In the genomic region with DNA sequence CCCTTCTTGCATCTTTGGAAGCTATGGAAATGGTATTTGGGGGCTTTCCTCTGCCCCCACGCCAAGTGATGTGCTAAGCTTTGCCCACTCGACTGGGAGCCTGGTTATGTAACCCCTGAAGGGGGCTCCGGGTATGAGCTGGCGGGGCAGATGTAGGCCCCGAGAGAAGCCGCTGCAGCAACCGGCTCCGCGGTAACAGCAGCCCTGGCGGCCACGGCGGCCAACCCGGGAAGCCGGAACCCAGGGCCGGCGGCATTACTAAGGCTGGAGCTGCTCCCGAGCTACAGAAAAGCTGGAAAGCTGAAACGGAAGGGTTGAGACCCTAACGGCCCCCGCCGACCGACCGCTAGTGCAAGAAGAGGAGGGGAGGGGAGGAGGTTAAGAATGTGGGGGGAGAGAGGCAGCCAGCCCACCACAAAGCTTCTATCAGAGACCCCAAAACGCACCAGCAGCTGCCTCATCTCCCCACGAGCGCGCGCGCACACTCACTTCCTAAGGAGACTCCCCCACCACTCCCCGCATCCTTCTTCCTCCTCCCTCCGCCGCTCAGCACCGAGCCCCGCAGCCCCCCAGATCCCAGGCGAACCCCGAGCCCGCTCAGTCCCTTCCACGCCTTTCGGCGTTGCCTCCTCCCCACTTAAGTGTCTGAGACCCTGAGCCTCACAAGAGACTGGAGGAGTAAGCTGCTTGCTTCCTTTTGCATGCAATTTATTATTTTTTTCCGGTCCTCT, we compare ENCODE assay signal across 8 mouse cellular contexts. TPM values are rescaled to one million over a fixed set of nuclear protein-coding genes. Genes with fewer than 3 reads are reported as not detected.
DNase-seq lines count a peak whose midpoint lies in the region; ATAC-seq lines count a peak whose summit lies in the region.

No protein-coding gene starts in this region.

- peak overlapping the region; percentile 84 for H3K27ac ChIP-seq in embryonic facial prominence, embryonic 13.5 days

- peak overlapping the region; percentile 81 for H3K9ac ChIP-seq in embryonic facial prominence, embryonic 13.5 days

- no peaks in the 10 kb centered on the region; the same call in 1 of the 2 replicates for H3K27me3 ChIP-seq in embryonic facial prominence, embryonic 13.5 days

- peak; percentile 57 to 63 for DNase-seq in CD8-positive naive resting alpha-beta T cell, adult 2 months (ENCODE audit: low read depth in 2 of 2, low spot score in 2 of 2)
- peak; percentile 69 for DNase-seq in adrenal gland, adult 2 months
- peak; percentile 54 to 61 for DNase-seq in layer of hippocampus, postnatal 36 days
- DNase-seq in lung, postnatal 4 days: peak; percentile 54 to 58
- peak; percentile 61 to 64 for DNase-seq in right cerebral cortex, postnatal 10 days (ENCODE audit: low spot score in 2 of 2)
- DNase-seq in c-Kit-positive CD71-positive TER-119-positive erythroid progenitor cells, embryonic 14.5 days (ENCODE audit: low spot score): no peak

- no peak for ATAC-seq in embryonic facial prominence, embryonic 13.5 days (ENCODE audit: insufficient number of reproducible peaks, insufficient read depth, low FRiP score, low TSS enrichment, low read depth)
- peak; percentile 29 to 40; a peak in 2 of 4 replicates for ATAC-seq in hematopoietic stem cell, adult 5-6 weeks (replicated peaks in 1 of 2; ENCODE audit: insufficient read depth in 1 of 2, low FRiP score in 2 of 2, low TSS enrichment in 1 of 2, low read depth in 1 of 2, poor library complexity in 2 of 2, severe bottlenecking in 2 of 2)

- peak overlapping the region; percentile 98 for H3K4me2 ChIP-seq in embryonic facial prominence, embryonic 13.5 days

- no peaks in the 10 kb centered on the region for H3K9me3 ChIP-seq in embryonic facial prominence, embryonic 13.5 days

- under 1% methylated on average over 41 of the region's 41 CpGs for WGBS in embryonic facial prominence, embryonic 13.5 days

- peaks cover 56% of the 10 kb centered on the region for H3K4me1 ChIP-seq in embryonic facial prominence, embryonic 13.5 days

- H3K36me3 ChIP-seq in embryonic facial prominence, embryonic 13.5 days: no peaks in the 10 kb centered on the region

- peak overlapping the region; percentile 66 for H3K4me3 ChIP-seq in embryonic facial prominence, embryonic 13.5 days

RNA-seq across cellular contexts. Expression of gene Kdm2b, which starts 1.4 kb away (rescaled TPM):
- 10 to 100 TPM; 13.5 to 15.0 TPM for total RNA-seq in adrenal gland, adult 2 months (2021)
- 11.7 and 12.5 TPM in 2 replicates for polyA plus RNA-seq in adrenal gland, adult 2 months (2012; rRNA removed)
- 61.6 and 61.9 TPM in 2 replicates for polyA plus RNA-seq in embryonic facial prominence, embryonic 13.5 days (2015; fragmentation: Nextera tagmentation; extraction: Ambion mirVana)
- 59.0 and 70.8 TPM in 2 replicates for total RNA-seq in hematopoietic stem cell, adult 5-6 weeks (2017)
- 10 to 100 TPM; 35.3 to 43.9 TPM for total RNA-seq in layer of hippocampus, postnatal 36 days (2021)

RNA-seq across cellular contexts. Expression of gene Orai1, which starts 26.7 kb away (rescaled TPM):
- total RNA-seq in adrenal gland, adult 2 months (2021): 10 to 100 TPM in 1 of 2 experiments, 1 to 10 TPM in 1; 9.8 to 13.6 TPM
- polyA plus RNA-seq in adrenal gland, adult 2 months (2012; rRNA removed): 56.8 and 67.8 TPM in 2 replicates
- polyA plus RNA-seq in embryonic facial prominence, embryonic 13.5 days (2015; fragmentation: Nextera tagmentation; extraction: Ambion mirVana): 10.4 and 12.5 TPM in 2 replicates
- 16.8 and 18.2 TPM in 2 replicates for total RNA-seq in hematopoietic stem cell, adult 5-6 weeks (2017)
- 10 to 100 TPM; 11.7 TPM for total RNA-seq in layer of hippocampus, postnatal 36 days (2021)

RNA-seq across cellular contexts. Expression of gene Morn3, which starts 58.6 kb away (rescaled TPM):
- total RNA-seq in adrenal gland, adult 2 months (2021): not detected
- polyA plus RNA-seq in adrenal gland, adult 2 months (2012; rRNA removed): not detected in 2 replicates
- polyA plus RNA-seq in embryonic facial prominence, embryonic 13.5 days (2015; fragmentation: Nextera tagmentation; extraction: Ambion mirVana): not detected in 2 replicates
- 0.25 TPM in 1 of 2 replicates, not detected in the other for total RNA-seq in hematopoietic stem cell, adult 5-6 weeks (2017)
- total RNA-seq in layer of hippocampus, postnatal 36 days (2021): not detected
